Mouse (Mus musculus) kidney, adult 2 months (tissue): ENCODE results near the gene Gpr156. TPM values are rescaled to one million over a fixed set of nuclear protein-coding genes. Genes with fewer than 3 reads are reported as not detected.
"Not testable (repeated sequence)": the region's sequence is repeated elsewhere in the genome, so short reads cannot be mapped to it uniquely, and the experiment has no call there.

Source experiments
- DNase-seq: peaks from one replicate; pipeline ENCODE4 v3.0.0; 2021
- H3K27ac ChIP-seq: fragments of 200-500 bp; 2 replicates; pipeline ENCODE4 v1.5.1; 2012; ENCODE audit warnings: low read depth, low read length, control low read depth, inconsistent platforms; ENCODE audit not compliant: insufficient read depth
- H3K27me3 ChIP-seq: fragments of 200-500 bp; replicated peaks from 2 replicates; pipeline ENCODE4 v1.6.1; 2012; ENCODE audit warnings: mild to moderate bottlenecking, moderate library complexity, low read length, inconsistent platforms; ENCODE audit not compliant: control insufficient read depth, insufficient read depth
- H3K36me3 ChIP-seq: fragments of 200-500 bp; 2 replicates; pipeline ENCODE4 v1.6.1; 2012; ENCODE audit warnings: mild to moderate bottlenecking, moderate library complexity, low read length, inconsistent platforms; ENCODE audit not compliant: control insufficient read depth, insufficient read depth
- H3K4me1 ChIP-seq: fragments of 200-500 bp; 2 replicates; pipeline ENCODE4 v1.6.1; 2011; ENCODE audit warnings: low read length; ENCODE audit not compliant: control insufficient read depth, insufficient read depth
- H3K4me3 ChIP-seq: fragments of 200-500 bp; 2 replicates; pipeline ENCODE4 v1.5.1; 2011; ENCODE audit warnings: mild to moderate bottlenecking, low read depth, low read length, control low read depth; ENCODE audit not compliant: insufficient read depth
- CTCF ChIP-seq: fragments of 200-500 bp; conservative IDR thresholded peaks from 2 replicates; pipeline ENCODE4 v1.5.1; 2011; ENCODE audit warnings: low read depth, mild to moderate bottlenecking, control low read depth, low read length, moderate library complexity, mixed read lengths; ENCODE audit not compliant: insufficient read depth, insufficient read length
- POLR2A ChIP-seq: fragments of 200-500 bp; IDR thresholded peaks from one replicate; pipeline ENCODE4 v1.6.1; 2011; ENCODE audit warnings: low read depth, low read length, control low read depth
- WGBS: fragments of 180-500 bp; shearing (Covaris S2); methylation state at CpG from one replicate; pipeline ENCODE4 v1.1.7; 2018; 5-methylcytosine and 5-hydroxymethylcytosine counted together
- polyA plus RNA-seq: library from polyadenylated mRNA; depleted of rRNA; stranded (reverse); fragments of >200 nt; gene quantifications from 2 replicates; pipeline ENCODE4 v1.2.3, GENCODE M21; 2012

Gene Gpr156
- polyA plus RNA-seq, 1 experiment: not detected

GRCm38 (mm10) chr16:37972357-37972756 lies 56.1 kb downstream of the Gpr156 start:
- peak; percentile 21 for DNase-seq
- Histone ChIP-seq H3K4me3 (no peak overlapping the region), H3K27ac (no peak overlapping the region), H3K4me1 (no peaks in the 10 kb centered on the region), H3K27me3 (no peaks in the 10 kb centered on the region), H3K36me3 (no peaks in the 10 kb centered on the region)
- WGBS: 61% methylated on average over 8 of the region's 8 CpGs
- TF ChIP-seq CTCF (no peak), POLR2A (no peak)

- not testable (repeated sequence) for DNase-seq, H3K36me3 ChIP-seq, H3K27ac ChIP-seq, H3K27me3 ChIP-seq, H3K4me3 ChIP-seq, H3K4me1 ChIP-seq
- 95% methylated on average over 9 of the region's 9 CpGs for WGBS
Measured at GRCm38 (mm10) chr16:37973239-37973638, 56.9 kb downstream of the Gpr156 start.

GRCm38 (mm10) chr16:37973855-37974519 lies 57.7 kb downstream of the Gpr156 start:
- Histone ChIP-seq H3K4me3 (no peak overlapping the region), H3K27me3 (no peaks in the 10 kb centered on the region), H3K4me1 (no peaks in the 10 kb centered on the region), H3K27ac (0 out of 2 replicates have a peak overlapping the region, but pooled peaks have one; percentile 24), H3K36me3 (no peaks in the 10 kb centered on the region)
- WGBS: 48% methylated on average over 11 of the region's 11 CpGs
- TF ChIP-seq CTCF: no peak
- no peak for TF ChIP-seq POLR2A
- DNase-seq: peak; percentile 43

GRCm38 (mm10) chr16:37974520-37975340 lies 58.4 kb downstream of the Gpr156 start:
- WGBS: 51% methylated on average over 13 of the region's 13 CpGs
- Histone ChIP-seq H3K4me1 (no peaks in the 10 kb centered on the region), H3K27ac (no peak overlapping the region), H3K4me3 (no peak overlapping the region), H3K27me3 (no peaks in the 10 kb centered on the region), H3K36me3 (no peaks in the 10 kb centered on the region)
- peak; percentile 68 for DNase-seq
- TF ChIP-seq CTCF: peak; percentile 57
- TF ChIP-seq POLR2A: no peak

DNA sequence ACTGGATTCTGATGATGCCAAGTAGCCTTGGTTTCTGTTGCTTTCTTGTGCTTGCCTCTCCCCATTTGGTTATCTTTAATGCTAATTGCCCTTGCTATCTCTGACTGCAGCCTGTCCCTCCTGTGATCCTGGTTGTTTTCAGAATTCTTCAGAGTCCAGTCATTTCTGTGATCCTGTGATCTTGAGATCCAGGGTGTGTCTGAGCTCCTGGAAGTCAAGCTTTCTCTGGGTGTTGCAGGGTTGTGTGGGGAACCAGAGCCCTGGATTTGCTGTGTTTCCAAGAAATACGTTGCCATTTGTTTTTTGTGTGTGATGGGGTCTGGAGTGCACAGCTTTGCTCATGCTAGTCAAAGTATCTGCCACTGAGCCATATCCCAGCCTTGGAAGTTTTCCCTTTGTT lies 65.6 kb downstream of the Gpr156 start:
- H3K36me3 ChIP-seq: no peaks in the 10 kb centered on the region
- 71% methylated on average over 1 of the region's 1 CpGs for WGBS
- TF ChIP-seq CTCF (no peak), POLR2A (no peak)
- no peaks in the 10 kb centered on the region for H3K27me3 ChIP-seq
- DNase-seq: no peak
- no peak overlapping the region for H3K27ac ChIP-seq
- no peak overlapping the region for H3K4me3 ChIP-seq
- no peaks in the 10 kb centered on the region for H3K4me1 ChIP-seq

DNA sequence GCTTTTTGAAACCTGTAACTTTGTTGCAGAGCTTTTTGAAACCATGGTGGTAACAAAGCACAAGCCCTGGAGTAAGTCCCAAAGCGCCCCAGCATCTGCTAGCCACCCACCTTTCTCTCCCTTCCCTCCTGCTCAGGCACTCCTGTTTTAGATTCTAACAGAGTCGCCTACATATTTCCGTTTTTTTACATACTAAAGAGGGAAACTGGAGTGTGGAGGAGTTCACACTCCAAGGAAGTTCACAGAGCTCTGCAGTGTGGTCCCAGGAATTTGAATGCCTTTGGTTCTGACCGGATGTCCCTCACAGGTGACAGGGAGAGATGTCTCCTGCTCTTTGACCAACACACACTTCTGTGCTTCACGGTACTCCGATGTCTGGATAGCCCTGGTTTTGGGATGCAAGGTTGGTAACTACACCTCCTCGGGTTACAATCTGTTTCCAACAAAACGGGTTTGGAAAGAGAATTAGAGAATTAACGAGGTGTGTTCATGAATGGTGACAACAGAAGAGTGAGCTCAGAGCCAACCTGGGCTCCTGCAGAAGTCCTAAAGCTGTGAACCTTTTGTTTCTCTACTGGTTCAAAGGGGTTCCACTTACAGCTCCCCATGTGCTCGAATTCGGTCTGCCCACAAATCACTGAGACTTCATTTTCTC lies 72.0 kb downstream of the Gpr156 start:
- H3K4me1 ChIP-seq: no peaks in the 10 kb centered on the region
- H3K27me3 ChIP-seq: no peaks in the 10 kb centered on the region
- DNase-seq: no peak
- H3K27ac ChIP-seq: no peak overlapping the region
- WGBS: 45% methylated on average over 11 of the region's 11 CpGs
- H3K36me3 ChIP-seq: no peaks in the 10 kb centered on the region
- no peak for TF ChIP-seq POLR2A
- TF ChIP-seq CTCF: no peak
- no peak overlapping the region for H3K4me3 ChIP-seq

DNA sequence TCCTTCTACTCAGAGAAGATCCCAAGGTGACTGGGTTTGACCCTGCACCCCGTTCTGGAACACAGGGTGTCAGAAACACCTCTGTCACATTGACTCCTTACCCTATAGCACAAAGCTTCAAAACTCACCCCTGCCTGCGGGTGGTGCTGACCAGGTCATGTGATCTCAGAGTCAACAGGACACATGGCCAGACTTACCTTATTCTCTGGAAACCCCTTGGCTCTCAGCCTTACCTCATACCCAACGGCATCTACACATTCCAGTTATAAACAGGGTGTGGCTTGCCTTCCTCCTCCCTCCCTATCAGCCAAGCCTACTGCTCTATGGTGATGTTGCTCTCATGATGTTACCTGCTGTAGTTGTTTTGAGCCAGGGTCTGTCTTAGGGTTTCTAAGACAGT lies 73.5 kb downstream of the Gpr156 start:
- Histone ChIP-seq H3K4me3 (no peak overlapping the region), H3K36me3 (no peaks in the 10 kb centered on the region), H3K4me1 (no peaks in the 10 kb centered on the region), H3K27me3 (no peaks in the 10 kb centered on the region), H3K27ac (no peak overlapping the region)
- no peak for TF ChIP-seq POLR2A
- TF ChIP-seq CTCF: no peak
- DNase-seq: no peak
- WGBS: 63% methylated on average over 3 of the region's 3 CpGs
